Mouse (Mus musculus) neural tube, embryonic 13.5 days (tissue): ENCODE measurements around the gene Prrt1. TPM values are rescaled to one million over a fixed set of nuclear protein-coding genes. Genes with fewer than 3 reads are reported as not detected.

Experiments
- ATAC-seq: fragments of 200-750 bp; cut with Nextera tagmentation; 2 replicates; pipeline ENCODE4 v1.8.0; 2017; ENCODE audit warnings: low read depth, mild to moderate bottlenecking, moderate TSS enrichment, moderate library complexity
- H3K27ac ChIP-seq: fragments of 300-500 bp; sonication (generic); replicated peaks from 2 replicates; pipeline ENCODE4 v1.5.1; 2015; ENCODE audit warnings: moderate library complexity, mild to moderate bottlenecking, inconsistent platforms
- H3K27me3 ChIP-seq: fragments of 300-500 bp; sonication (generic); 2 replicates; pipeline ENCODE4 v1.6.1; 2015; ENCODE audit warnings: mild to moderate bottlenecking, inconsistent platforms
- H3K36me3 ChIP-seq: fragments of 300-500 bp; sonication (generic); 2 replicates; pipeline ENCODE4 v1.6.1; 2015; ENCODE audit warnings: mild to moderate bottlenecking, inconsistent platforms
- H3K4me1 ChIP-seq: fragments of 300-500 bp; sonication (generic); replicated peaks from 2 replicates; pipeline ENCODE4 v1.6.1; 2015; ENCODE audit warnings: inconsistent platforms
- H3K4me2 ChIP-seq: fragments of 300-500 bp; sonication (generic); 2 replicates; pipeline ENCODE4 v1.6.1; 2015; ENCODE audit warnings: inconsistent platforms, mild to moderate bottlenecking, moderate library complexity
- H3K4me3 ChIP-seq: fragments of 300-500 bp; sonication (generic); 2 replicates; pipeline ENCODE4 v1.5.1; 2015; ENCODE audit warnings: mild to moderate bottlenecking, inconsistent platforms
- H3K9ac ChIP-seq: fragments of 300-500 bp; sonication (generic); 2 replicates; pipeline ENCODE4 v1.6.1; 2015; ENCODE audit warnings: moderate library complexity, mild to moderate bottlenecking, inconsistent platforms
- H3K9me3 ChIP-seq: fragments of 300-500 bp; sonication (generic); 2 replicates; pipeline ENCODE4 v1.6.1; 2016; ENCODE audit warnings: inconsistent platforms
- WGBS: fragments of 180-500 bp; shearing (Covaris S2); methylation state at CpG from one replicate; pipeline ENCODE4 v1.1.7; 2015; 5-methylcytosine and 5-hydroxymethylcytosine counted together
- polyA plus RNA-seq: library from polyadenylated mRNA; unstranded; fragments of >200 nt; fragmentation: Nextera tagmentation; extraction: Ambion mirVana; gene quantifications from 2 replicates; pipeline ENCODE4 v1.2.1, GENCODE M21; 2015

Prrt1 gene
- polyA plus RNA-seq, 1 experiment from 2014 or later = 3.8 TPM

DNA sequence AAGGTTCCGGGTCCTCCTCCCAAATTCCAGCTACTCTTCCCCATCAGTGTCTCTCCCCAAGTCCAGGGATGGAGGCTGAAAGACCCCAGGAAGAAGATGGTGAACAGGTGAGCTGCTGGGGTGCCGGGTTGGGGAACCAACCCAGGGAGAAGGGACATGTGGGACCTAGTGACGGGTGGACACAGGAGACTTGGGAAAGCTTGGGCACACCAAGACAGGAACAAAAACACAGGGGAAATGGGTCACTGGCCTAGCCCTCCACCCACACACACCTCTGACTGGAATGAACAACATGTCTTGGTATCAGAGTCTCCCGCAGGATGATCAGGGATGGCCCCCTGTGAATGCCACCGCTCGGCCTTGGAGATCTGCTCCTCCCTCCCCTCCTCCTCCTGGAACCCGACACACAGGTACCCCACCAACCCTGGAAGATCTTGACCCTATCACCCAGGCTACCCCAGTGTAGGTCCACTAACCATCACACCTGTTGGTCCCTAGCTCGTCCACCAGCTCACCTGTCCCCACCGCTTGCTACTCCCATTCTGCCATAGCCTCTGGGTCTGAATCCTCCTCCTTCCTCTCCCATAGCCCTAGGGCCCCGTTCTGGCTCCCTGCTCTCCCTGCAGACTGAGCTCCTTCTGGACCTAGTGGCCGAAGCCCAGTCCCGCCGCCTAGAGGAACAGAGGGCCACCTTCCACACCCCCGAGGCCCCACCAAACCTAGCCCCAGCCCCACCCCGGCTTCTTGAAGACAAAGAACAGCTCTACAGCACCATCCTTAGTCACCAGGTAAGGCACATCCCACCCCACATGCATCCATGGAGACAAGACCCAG is 39.0 kb upstream of the Prrt1 start:
- no peak overlapping the region for H3K9ac ChIP-seq
- peak overlapping the region; percentile 99 for H3K27ac ChIP-seq
- H3K27me3 ChIP-seq = no peaks in the 10 kb centered on the region
- H3K4me3 ChIP-seq = 0 out of 2 replicates have a peak overlapping the region, but pooled peaks have one; percentile 0
- ATAC-seq = no peak
- 70% methylated on average over 15 of the region's 15 CpGs for WGBS
- H3K4me2 ChIP-seq = peak overlapping the region; percentile 91
- H3K4me1 ChIP-seq = peaks cover 84% of the 10 kb centered on the region
- H3K9me3 ChIP-seq = no peaks in the 10 kb centered on the region
- peaks cover 10% of the 10 kb centered on the region for H3K36me3 ChIP-seq

DNA sequence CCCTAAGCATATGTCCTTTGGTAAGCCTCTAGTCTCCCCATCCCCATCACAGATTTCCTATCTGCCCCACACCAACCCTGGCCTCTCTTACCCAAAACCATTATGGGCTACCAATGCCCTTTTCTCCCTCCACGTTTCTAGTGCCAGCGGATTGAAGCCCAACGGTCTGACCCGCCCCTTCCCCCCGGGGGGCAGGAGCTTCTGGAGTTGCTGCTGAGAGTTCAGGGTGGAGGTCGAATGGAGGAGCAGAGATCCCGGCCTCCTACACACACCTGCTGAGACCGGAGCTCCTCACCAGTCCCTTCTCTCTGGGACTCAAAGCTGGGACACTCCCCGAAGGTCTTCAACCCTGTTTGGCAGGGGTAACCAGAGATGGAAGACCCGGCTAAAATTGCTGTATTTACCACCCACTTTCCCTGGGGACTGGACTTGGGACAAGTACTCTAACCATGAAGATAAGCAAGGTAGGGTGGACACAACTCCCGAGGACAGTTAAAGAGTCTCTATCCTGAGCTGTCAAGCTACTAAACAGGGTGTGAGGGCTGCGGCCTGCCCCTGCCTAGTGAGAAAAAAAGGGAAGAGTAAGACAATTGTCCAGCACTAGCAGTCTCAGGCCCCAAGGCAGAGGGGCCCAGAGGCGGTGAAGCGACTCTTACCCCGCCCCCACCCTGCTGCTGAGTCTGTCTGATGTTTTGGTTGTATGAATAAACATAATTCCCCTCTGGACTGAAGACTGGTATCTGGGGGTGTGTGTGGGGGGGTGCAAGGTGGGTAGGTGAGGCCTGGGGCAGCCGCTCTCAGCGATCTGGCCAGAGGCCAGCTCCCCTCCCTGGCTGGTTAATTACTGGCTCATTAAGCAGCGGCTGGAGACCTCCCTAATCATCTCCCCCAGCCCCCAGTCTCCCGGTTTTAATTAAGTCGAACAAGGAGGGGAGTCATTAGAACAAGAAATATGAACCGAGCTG is 38.0 kb upstream of the Prrt1 start, which contains the start of gene Pbx2:
Pbx2 (plus strand) TSS at position 238 of the 965 bp plus-strand sequence.
- Histone ChIP-seq H3K9me3 (no peaks in the 10 kb centered on the region), H3K4me2 (peak within 1 kb of the TSS; percentile 91), H3K4me3 (peak within 1 kb of the TSS; percentile 81), H3K27me3 (no peaks in the 10 kb centered on the region), H3K9ac (peak within 1 kb of the TSS; percentile 98), H3K27ac (peak within 1 kb of the TSS; percentile 99), H3K36me3 (peaks cover 18% of the 10 kb centered on the region), H3K4me1 (peaks cover 76% of the 10 kb centered on the region)
- WGBS = 3% methylated on average over 21 of the region's 21 CpGs
- ATAC-seq = peak; percentile 6

- peaks cover 73% of the 10 kb centered on the region for H3K4me1 ChIP-seq
- H3K27me3 ChIP-seq = no peaks in the 10 kb centered on the region
- peak overlapping the region; percentile 81 for H3K4me3 ChIP-seq
- peak; percentile 15 for ATAC-seq
- H3K9ac ChIP-seq = peak overlapping the region; percentile 98
- H3K9me3 ChIP-seq = no peaks in the 10 kb centered on the region
- H3K27ac ChIP-seq = peak overlapping the region; percentile 99
- H3K36me3 ChIP-seq = peaks cover 18% of the 10 kb centered on the region
- 2% methylated on average over 16 of the region's 35 CpGs for WGBS
- H3K4me2 ChIP-seq = peak overlapping the region; percentile 91
Observed at GRCm38 (mm10) chr17:34591994-34592375, 37.3 kb upstream of the Prrt1 start.

- Histone ChIP-seq H3K27me3 (no peaks in the 10 kb centered on the region), H3K36me3 (peaks cover 18% of the 10 kb centered on the region), H3K4me3 (peak overlapping the region; percentile 81), H3K9ac (peak overlapping the region; percentile 98), H3K4me2 (peak overlapping the region; percentile 91), H3K27ac (peak overlapping the region; percentile 99), H3K4me1 (peaks cover 76% of the 10 kb centered on the region), H3K9me3 (no peaks in the 10 kb centered on the region)
- WGBS = 2% methylated on average over 27 of the region's 32 CpGs
- peak; percentile 33 for ATAC-seq
Observed at GRCm38 (mm10) chr17:34592581-34593549, 36.5 kb upstream of the Prrt1 start.

DNA sequence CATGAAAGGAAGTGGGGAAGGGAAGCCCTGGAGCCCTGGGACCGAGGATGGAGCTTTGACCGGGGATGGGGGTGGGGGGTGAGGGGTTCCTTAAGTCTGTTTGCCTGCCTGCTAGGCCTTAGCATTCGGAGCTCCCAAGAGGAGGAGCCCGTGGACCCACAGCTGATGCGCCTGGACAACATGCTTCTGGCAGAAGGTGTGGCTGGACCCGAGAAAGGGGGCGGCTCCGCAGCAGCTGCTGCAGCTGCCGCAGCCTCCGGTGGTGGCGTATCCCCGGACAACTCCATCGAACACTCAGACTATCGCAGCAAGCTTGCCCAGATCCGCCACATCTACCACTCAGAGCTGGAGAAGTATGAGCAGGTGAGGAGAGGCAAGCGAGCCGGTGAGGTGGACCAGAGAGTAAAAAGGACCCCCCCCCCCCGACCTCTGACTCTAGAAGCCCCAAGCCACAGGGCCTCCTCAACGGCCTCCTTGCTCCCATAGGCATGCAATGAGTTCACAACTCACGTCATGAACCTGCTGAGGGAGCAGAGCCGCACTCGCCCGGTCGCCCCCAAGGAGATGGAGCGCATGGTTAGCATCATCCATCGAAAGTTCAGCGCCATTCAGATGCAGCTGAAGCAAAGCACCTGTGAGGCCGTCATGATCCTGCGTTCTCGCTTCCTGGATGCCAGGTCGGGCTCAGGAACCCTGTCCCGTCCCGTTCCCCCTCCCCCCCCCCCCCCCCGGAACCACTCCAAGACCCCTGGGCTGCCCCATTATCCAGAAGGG is 35.4 kb upstream of the Prrt1 start:
- H3K4me3 ChIP-seq = peak overlapping the region; percentile 81
- no peaks in the 10 kb centered on the region for H3K9me3 ChIP-seq
- H3K36me3 ChIP-seq = peaks cover 18% of the 10 kb centered on the region
- H3K4me2 ChIP-seq = peak overlapping the region; percentile 91
- peak overlapping the region; percentile 98 for H3K9ac ChIP-seq
- H3K27me3 ChIP-seq = no peaks in the 10 kb centered on the region
- no peak for ATAC-seq
- H3K4me1 ChIP-seq = peaks cover 70% of the 10 kb centered on the region
- H3K27ac ChIP-seq = peak overlapping the region; percentile 99
- WGBS = 48% methylated on average over 34 of the region's 34 CpGs

DNA sequence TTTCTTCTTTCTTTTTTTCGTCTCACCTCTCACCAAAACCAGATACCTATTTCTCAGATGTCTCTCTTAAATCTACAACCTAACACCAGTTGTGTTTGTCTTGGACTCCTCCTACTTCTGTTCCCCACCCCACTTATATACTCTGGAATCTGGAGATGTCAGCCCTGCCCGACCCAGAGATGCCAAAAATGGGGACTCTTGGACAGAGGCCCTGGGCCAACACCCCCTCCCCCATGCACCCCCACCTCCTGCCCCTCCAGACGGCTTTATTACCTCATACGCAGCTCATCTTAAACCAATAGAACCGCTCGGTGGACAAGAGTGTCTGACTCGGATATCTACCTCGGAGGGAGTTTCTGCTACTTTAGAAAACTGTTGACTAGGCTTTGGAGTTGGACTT is 33.2 kb upstream of the Prrt1 start:
- H3K9me3 ChIP-seq = no peaks in the 10 kb centered on the region
- H3K27ac ChIP-seq = no peak overlapping the region
- no peak for ATAC-seq
- peaks cover 32% of the 10 kb centered on the region for H3K36me3 ChIP-seq
- H3K4me2 ChIP-seq = no peak overlapping the region
- no peak overlapping the region for H3K9ac ChIP-seq
- 76% methylated on average over 8 of the region's 8 CpGs for WGBS
- no peaks in the 10 kb centered on the region for H3K27me3 ChIP-seq
- H3K4me3 ChIP-seq = no peak overlapping the region
- peaks cover 49% of the 10 kb centered on the region for H3K4me1 ChIP-seq

DNA sequence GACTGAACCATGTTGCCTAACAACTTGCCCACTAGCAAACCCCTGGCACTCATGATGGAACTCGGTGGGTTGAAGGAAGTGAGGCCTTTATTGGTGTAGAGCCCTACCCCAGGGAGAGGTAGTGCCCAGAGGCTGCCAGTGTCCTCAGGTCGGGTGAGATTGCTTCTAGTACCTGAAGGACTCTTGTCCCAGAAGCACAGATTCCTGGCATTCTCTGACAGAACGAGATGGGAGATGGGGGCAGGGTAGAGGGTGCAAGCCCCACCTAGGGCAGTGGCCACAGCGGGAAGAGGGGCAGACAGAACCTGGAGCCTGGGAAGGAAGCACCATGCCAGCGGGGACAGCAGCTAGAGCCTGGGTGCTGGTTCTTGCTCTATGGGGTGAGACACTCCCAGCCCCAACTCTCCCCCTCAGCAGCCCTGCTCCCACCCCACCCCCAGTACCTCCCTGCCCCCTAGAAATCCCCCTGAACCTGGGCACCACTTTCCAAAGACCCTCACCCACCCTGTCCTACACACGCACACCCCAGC is 31.7 kb upstream of the Prrt1 start, which contains the start of gene Ager:
Ager (plus strand) TSS at position 297 of the 530 bp plus-strand sequence.
- peaks cover 41% of the 10 kb centered on the region for H3K36me3 ChIP-seq
- no peaks in the 10 kb centered on the region for H3K9me3 ChIP-seq
- no peak within 1 kb of the TSS for H3K4me2 ChIP-seq
- peaks cover 50% of the 10 kb centered on the region for H3K4me1 ChIP-seq
- no peaks in the 10 kb centered on the region for H3K27me3 ChIP-seq
- H3K27ac ChIP-seq = 0 out of 2 replicates have a peak within 1 kb of the TSS, but pooled peaks have one; percentile 34
- 20% methylated on average over 6 of the region's 6 CpGs for WGBS
- H3K9ac ChIP-seq = peak within 1 kb of the TSS; percentile 34; the same call in 1 of the 2 replicates
- ATAC-seq = no peak
- no peak within 1 kb of the TSS for H3K4me3 ChIP-seq

DNA sequence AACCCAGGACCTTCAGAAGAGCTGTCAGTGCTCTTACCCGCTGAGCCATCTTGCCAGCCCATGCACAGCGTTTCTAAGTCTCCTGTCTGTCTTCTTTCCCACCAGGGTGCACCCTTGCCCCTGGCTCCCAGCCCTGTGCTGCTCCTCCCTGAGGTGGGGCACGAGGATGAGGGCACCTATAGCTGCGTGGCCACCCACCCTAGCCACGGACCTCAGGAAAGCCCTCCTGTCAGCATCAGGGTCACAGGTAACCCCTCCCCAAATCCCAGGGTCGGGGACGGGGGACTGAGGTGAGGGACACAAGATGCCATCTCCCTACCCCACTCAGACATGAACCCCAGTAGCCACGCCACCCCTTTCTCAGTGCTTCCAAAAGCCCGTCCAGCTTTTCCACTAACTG is 29.4 kb upstream of the Prrt1 start:
- WGBS = 76% methylated on average over 9 of the region's 9 CpGs
- Histone ChIP-seq H3K4me3 (no peak overlapping the region), H3K36me3 (peaks cover 36% of the 10 kb centered on the region), H3K27ac (no peak overlapping the region), H3K4me1 (peaks cover 37% of the 10 kb centered on the region), H3K9ac (no peak overlapping the region), H3K9me3 (no peaks in the 10 kb centered on the region), H3K27me3 (no peaks in the 10 kb centered on the region), H3K4me2 (no peak overlapping the region)
- ATAC-seq = no peak

DNA sequence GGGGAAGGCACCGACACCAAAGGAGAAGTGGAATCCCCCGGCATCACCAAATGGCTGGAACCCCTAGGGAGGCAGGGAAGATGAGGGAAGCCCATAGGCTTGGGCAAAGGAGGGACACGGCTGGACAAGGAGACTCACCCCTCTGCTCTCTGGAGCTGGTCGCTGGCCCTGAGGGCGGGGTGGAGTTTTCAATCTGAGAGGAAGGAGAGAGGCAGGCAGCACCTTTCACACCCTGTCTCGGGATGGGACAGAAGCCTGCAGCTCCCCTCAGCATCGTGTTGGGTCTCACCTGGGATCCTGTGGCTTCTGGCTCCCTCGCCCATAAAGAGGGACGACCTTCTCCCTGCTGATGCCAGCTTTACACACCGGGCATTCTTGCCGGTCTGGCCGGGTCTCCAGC is 27.5 kb upstream of the Prrt1 start:
- H3K27me3 ChIP-seq = no peaks in the 10 kb centered on the region
- WGBS = 92% methylated on average over 12 of the region's 12 CpGs
- peaks cover 41% of the 10 kb centered on the region for H3K4me1 ChIP-seq
- peak overlapping the region; percentile 74; the same call in 1 of the 2 replicates for H3K4me3 ChIP-seq
- H3K4me2 ChIP-seq = peak overlapping the region; percentile 93
- no peaks in the 10 kb centered on the region for H3K9me3 ChIP-seq
- H3K36me3 ChIP-seq = peaks cover 23% of the 10 kb centered on the region
- no peak for ATAC-seq
- H3K27ac ChIP-seq = no peak overlapping the region
- H3K9ac ChIP-seq = no peak overlapping the region

DNA sequence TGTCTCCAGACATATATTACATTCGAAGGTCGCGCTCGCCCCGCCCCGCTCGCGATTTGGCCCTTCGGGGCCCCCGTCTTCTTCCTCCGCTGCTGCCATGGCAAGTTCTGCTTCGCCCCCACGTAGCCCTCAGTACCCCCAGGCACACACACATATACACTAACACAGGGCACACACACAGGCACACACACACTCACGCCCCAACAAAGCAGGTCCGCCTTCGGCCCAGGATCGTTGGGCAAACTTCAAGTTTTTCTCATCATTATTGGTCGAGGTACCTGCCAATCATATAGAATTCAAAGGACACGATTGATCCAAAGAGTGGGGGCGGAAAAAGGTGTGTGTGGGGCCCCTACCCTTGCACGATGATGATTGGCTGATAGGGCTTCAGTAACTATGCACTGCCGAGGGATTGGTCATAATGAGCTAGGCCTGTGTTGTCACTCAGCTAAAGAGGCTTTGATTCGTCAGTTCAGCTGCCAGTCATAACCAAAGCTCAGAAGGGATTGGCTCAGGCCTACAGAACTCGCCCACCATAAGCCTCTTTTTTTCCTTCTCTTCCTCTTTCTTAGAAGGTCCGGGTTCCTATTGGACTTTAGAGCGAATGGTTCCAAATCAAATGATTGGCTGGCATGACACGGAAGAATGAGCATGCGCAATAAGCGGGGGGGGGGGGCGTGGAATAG is 25.8 kb upstream of the Prrt1 start, which contains the start of gene Rnf5:
Rnf5 (minus strand) TSS at position 316 of the 686 bp plus-strand sequence.
- peak; percentile 95 for ATAC-seq
- WGBS = under 1% methylated on average over 30 of the region's 30 CpGs
- peaks cover 49% of the 10 kb centered on the region for H3K4me1 ChIP-seq
- peaks cover 23% of the 10 kb centered on the region for H3K36me3 ChIP-seq
- H3K9me3 ChIP-seq = no peaks in the 10 kb centered on the region
- peak within 1 kb of the TSS; percentile 99 for H3K9ac ChIP-seq
- H3K27ac ChIP-seq = peak within 1 kb of the TSS; percentile 93
- no peaks in the 10 kb centered on the region for H3K27me3 ChIP-seq
- H3K4me2 ChIP-seq = peak within 1 kb of the TSS; percentile 99
- peak within 1 kb of the TSS; percentile 78 for H3K4me3 ChIP-seq
